Mouse (Mus musculus): Measurements from ENCODE around the gene Fam167b. TPM values are rescaled to one million over a fixed set of nuclear protein-coding genes. Genes with fewer than 3 reads are reported as not detected.
A peak's percentile ranks its signal among the peaks of the same experiment; 100 is the strongest.

Gene Fam167b
- total and polyA plus RNA-seq, 3 experiments = 0.81 to 1.8 TPM; not detected in 1

DNA sequence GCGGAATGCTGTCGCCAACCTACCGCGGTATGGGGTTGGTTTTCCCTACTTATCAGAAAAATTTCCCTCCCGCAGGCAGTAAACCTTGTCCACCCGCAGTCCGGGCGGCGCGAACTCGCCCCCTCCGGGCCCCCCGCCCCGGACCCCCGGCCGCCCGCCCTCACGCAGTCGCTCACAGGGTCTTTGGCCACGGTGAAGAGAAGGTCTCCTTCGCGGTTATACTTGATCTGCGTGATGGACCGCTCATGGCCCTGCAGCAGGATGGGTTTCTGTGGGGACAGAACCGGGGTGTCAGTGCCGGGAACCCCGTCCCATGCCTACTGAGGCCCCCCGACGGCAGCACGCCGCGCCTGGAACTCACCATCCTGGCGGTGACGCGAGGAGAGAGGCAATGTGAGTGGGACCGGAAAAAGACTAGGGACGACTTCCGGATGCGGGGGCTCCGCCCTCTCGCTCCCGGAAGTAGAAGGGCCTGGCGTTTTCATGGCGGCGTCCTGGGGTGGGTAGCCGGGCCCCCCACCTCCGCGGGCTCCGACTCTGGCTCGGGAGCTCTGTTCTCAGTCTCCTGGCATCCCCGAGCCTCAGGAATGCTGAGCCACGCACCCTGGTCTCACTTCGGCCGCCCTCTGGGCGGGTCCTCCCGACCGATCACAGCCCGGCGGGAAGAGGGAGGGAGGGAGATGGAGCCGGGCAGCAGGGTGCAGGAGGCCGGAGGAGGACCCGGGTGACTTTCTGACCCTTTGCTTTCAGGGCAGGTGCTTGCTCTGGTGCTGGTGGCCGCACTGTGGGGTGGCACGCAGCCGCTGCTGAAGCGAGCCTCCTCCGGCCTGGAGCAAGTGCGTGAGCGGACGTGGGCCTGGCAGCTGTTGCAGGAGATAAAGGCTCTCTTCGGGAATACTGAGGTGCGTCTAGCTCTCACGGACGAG lies 22.1 kb upstream of the Fam167b start, which contains the start of the genes Eif3i and Tmem234:
TSS of gene Eif3i (minus strand) at position 416 of the 926 bp plus-strand sequence.
TSS of gene Tmem234 (plus strand) at position 436 of the 926 bp plus-strand sequence.
- peaks cover 4% of the 10 kb centered on the region for H3K4me1 ChIP-seq (ENCODE audit: control insufficient read depth, insufficient read depth, low read length)
- WGBS = under 1% methylated on average over 74 of the region's 74 CpGs
- peak within 1 kb of the TSS; percentile 63 for H3K9ac ChIP-seq (ENCODE audit: low read depth, low read length)
- peak; percentile 87 to 89 for DNase-seq
- intact Hi-C loops (cut with DNase I) = loop anchor here (2.0 kb wide), 1 partner anchor 58 kb away; the partner anchor contains the start of gene Hdac1
- TF ChIP-seq EP300 (IDR thresholded peaks at IDR 0.05; ENCODE audit: insufficient read depth, low read depth, low read length) = 0 out of 2 replicates have a peak, but pooled peaks have one; percentile 25
- TF ChIP-seq POLR2A (IDR thresholded peaks at IDR 0.05; ENCODE audit: insufficient read depth, low read depth, low read length) = peak; percentile 79
- peak; percentile 20; the same call in 1 of the 2 replicates for TF ChIP-seq CTCF (IDR thresholded peaks at IDR 0.05)
- no peaks in the 10 kb centered on the region for H3K27me3 ChIP-seq (ENCODE audit: control insufficient read depth, insufficient read depth, low read length)
- H3K79me2 ChIP-seq (replicated peaks; ENCODE audit: control insufficient read depth, insufficient read depth, low read length) = peaks cover 4% of the 10 kb centered on the region
- peak within 1 kb of the TSS; percentile 90 for H3K4me3 ChIP-seq
- no peaks in the 10 kb centered on the region; the same call in 1 of the 2 replicates for H3K36me3 ChIP-seq (ENCODE audit: control insufficient read depth, insufficient read depth, low read length)
- peak within 1 kb of the TSS; percentile 77 for H3K27ac ChIP-seq

GRCm38 (mm10) chr4:129588865-129589264 lies 10.5 kb upstream of the Fam167b start:
- H3K4me3 ChIP-seq = no peak overlapping the region
- H3K4me1 ChIP-seq (ENCODE audit: control insufficient read depth, insufficient read depth, low read length) = no peaks in the 10 kb centered on the region
- H3K36me3 ChIP-seq (ENCODE audit: control insufficient read depth, insufficient read depth, low read length) = no peaks in the 10 kb centered on the region
- H3K27ac ChIP-seq = no peak overlapping the region
- H3K27me3 ChIP-seq (ENCODE audit: control insufficient read depth, insufficient read depth, low read length) = no peaks in the 10 kb centered on the region
- intact Hi-C loops (cut with DNase I) = no loop called here
- 52% methylated on average over 4 of the region's 4 CpGs for WGBS
- H3K9ac ChIP-seq (ENCODE audit: low read depth, low read length) = no peak overlapping the region
- DNase-seq = no peak
- TF ChIP-seq CTCF (IDR thresholded peaks at IDR 0.05) (no peak), POLR2A (IDR thresholded peaks at IDR 0.05; ENCODE audit: insufficient read depth, low read depth, low read length) (no peak), EP300 (IDR thresholded peaks at IDR 0.05; ENCODE audit: insufficient read depth, low read depth, low read length) (no peak)
- no peaks in the 10 kb centered on the region for H3K79me2 ChIP-seq (replicated peaks; ENCODE audit: control insufficient read depth, insufficient read depth, low read length)

- H3K4me1 ChIP-seq (ENCODE audit: control insufficient read depth, insufficient read depth, low read length) = no peaks in the 10 kb centered on the region
- intact Hi-C loops (cut with DNase I) = no loop called here
- no peak overlapping the region for H3K9ac ChIP-seq (ENCODE audit: low read depth, low read length)
- no peak overlapping the region for H3K4me3 ChIP-seq
- H3K79me2 ChIP-seq (replicated peaks; ENCODE audit: control insufficient read depth, insufficient read depth, low read length) = no peaks in the 10 kb centered on the region
- H3K36me3 ChIP-seq (ENCODE audit: control insufficient read depth, insufficient read depth, low read length) = no peaks in the 10 kb centered on the region
- no peak for TF ChIP-seq EP300 (IDR thresholded peaks at IDR 0.05; ENCODE audit: insufficient read depth, low read depth, low read length)
- TF ChIP-seq CTCF (IDR thresholded peaks at IDR 0.05) = no peak
- TF ChIP-seq POLR2A (IDR thresholded peaks at IDR 0.05; ENCODE audit: insufficient read depth, low read depth, low read length) = no peak
- 76% methylated on average over 1 of the region's 1 CpGs for WGBS
- DNase-seq = no peak
- H3K27me3 ChIP-seq (ENCODE audit: control insufficient read depth, insufficient read depth, low read length) = no peaks in the 10 kb centered on the region
- H3K27ac ChIP-seq = no peak overlapping the region
Measured at GRCm38 (mm10) chr4:129586943-129587342, 8.6 kb upstream of the Fam167b start.

GRCm38 (mm10) chr4:129585773-129586172 lies 7.4 kb upstream of the Fam167b start:
- intact Hi-C loops (cut with DNase I) = loop anchor here (2.0 kb wide), 1 partner anchor 23 kb away; no protein-coding TSS in a partner anchor
- TF ChIP-seq POLR2A (IDR thresholded peaks at IDR 0.05; ENCODE audit: insufficient read depth, low read depth, low read length) = no peak
- no peak for TF ChIP-seq CTCF (IDR thresholded peaks at IDR 0.05)
- no peak for TF ChIP-seq EP300 (IDR thresholded peaks at IDR 0.05; ENCODE audit: insufficient read depth, low read depth, low read length)
- H3K9ac ChIP-seq (ENCODE audit: low read depth, low read length) = no peak overlapping the region
- H3K4me1 ChIP-seq (ENCODE audit: control insufficient read depth, insufficient read depth, low read length) = no peaks in the 10 kb centered on the region
- no peaks in the 10 kb centered on the region for H3K79me2 ChIP-seq (replicated peaks; ENCODE audit: control insufficient read depth, insufficient read depth, low read length)
- no peak overlapping the region for H3K4me3 ChIP-seq
- H3K27ac ChIP-seq = no peak overlapping the region
- 92% methylated on average over 9 of the region's 9 CpGs for WGBS
- H3K36me3 ChIP-seq (ENCODE audit: control insufficient read depth, insufficient read depth, low read length) = no peaks in the 10 kb centered on the region
- no peaks in the 10 kb centered on the region for H3K27me3 ChIP-seq (ENCODE audit: control insufficient read depth, insufficient read depth, low read length)
- DNase-seq = no peak

DNA sequence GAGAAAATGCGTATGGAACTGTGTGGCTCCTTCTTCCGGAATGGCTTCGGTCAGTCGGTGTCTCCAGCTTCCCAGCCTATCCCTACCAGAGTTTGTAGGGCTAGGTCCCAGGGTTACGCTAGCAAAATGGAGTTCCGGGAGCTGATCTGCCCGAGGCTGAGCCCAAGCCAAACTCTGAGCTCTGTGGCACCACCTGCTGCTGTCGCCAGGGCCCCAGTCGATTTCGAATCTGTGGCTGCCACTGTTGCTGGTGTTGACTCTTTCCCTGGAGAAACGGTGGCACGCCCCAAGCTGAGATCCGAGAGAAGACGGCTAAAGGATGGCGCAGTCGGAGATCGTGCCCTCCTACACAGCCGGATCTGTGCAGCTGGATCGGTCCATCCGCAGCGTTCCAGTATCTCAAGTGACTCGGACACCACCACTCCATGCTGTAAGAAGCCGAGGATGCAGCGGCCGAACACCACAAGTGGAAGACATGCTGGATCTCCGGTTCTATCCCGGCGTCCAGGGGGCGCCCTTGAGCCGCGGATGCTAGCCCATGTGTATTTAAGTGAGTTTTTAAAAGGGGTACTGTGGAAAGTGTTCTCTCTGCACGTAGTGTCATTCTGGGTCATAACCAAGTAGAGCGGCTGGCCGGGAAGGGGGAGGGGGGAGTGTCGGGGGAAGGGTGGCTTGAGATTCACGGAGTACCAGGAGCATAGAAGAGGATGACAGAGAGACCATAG lies 6.7 kb upstream of the Fam167b start:
- Histone ChIP-seq H3K27me3 (ENCODE audit: control insufficient read depth, insufficient read depth, low read length) (no peaks in the 10 kb centered on the region), H3K36me3 (ENCODE audit: control insufficient read depth, insufficient read depth, low read length) (no peaks in the 10 kb centered on the region), H3K4me3 (peak overlapping the region; percentile 64), H3K79me2 (replicated peaks; ENCODE audit: control insufficient read depth, insufficient read depth, low read length) (no peaks in the 10 kb centered on the region), H3K4me1 (ENCODE audit: control insufficient read depth, insufficient read depth, low read length) (0 out of 2 replicates have a peak, but pooled peaks cover 2% of the 10 kb centered on the region), H3K9ac (ENCODE audit: low read depth, low read length) (peak overlapping the region; percentile 90), H3K27ac (peak overlapping the region; percentile 58)
- peak; percentile 87 to 90 for DNase-seq
- intact Hi-C loops (cut with DNase I) = loop anchor here (2.0 kb wide), 1 partner anchor 24 kb away; no protein-coding TSS in a partner anchor
- WGBS = 3% methylated on average over 36 of the region's 36 CpGs
- 0 out of 2 replicates have a peak, but pooled peaks have one; percentile 26 for TF ChIP-seq EP300 (IDR thresholded peaks at IDR 0.05; ENCODE audit: insufficient read depth, low read depth, low read length)
- peak; percentile 80 for TF ChIP-seq CTCF (IDR thresholded peaks at IDR 0.05)
- TF ChIP-seq POLR2A (IDR thresholded peaks at IDR 0.05; ENCODE audit: insufficient read depth, low read depth, low read length) = no peak

Data from heart, adult 2 months (tissue).